In the genomic region with DNA sequence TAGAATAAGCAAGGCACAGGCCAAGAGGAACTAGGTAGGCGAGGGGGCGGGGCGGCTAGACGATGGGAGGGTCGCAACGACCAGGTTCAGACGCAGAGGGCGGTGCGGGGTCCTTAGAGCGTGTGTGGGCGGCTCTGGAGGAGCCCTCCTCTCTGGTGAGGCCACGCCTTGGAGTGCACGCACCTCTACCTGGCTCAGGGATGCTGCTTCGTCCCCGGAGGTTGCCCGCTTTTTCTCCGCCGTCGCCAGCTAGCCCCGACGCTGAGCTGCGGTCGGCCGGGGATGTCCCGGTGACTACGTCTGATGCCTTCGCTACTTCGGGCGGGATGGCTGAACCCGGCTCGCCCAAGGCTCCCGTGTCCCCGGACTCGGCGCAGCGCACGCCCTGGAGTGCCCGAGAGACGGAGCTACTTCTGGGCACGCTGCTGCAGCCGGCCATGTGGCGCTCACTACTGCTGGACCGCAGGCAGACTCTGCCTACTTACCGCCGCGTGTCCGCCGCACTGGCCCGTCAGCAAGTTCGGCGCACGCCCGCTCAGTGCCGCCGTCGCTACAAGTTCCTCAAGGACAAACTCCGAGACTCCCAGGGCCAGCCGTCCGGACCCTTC, we compare ENCODE assay signal across 8 mouse cellular contexts. TPM values are rescaled to one million over a fixed set of nuclear protein-coding genes. Genes with fewer than 3 reads are reported as not detected.
DNase-seq lines count a peak whose midpoint lies in the region; ATAC-seq and TF ChIP-seq lines count a peak whose summit lies in the region.

A gene (plus strand): TSS at position 116 of the 608 bp plus-strand sequence.

- DNase-seq in ovary, adult 18-20 months (ENCODE audit: low spot score) = peak; percentile 37
- DNase-seq in ovary, postnatal 10 days (ENCODE audit: low spot score) = no peak
- DNase-seq in kidney, postnatal 14 days = peak; percentile 35
- peak; percentile 37 for DNase-seq in testis, postnatal 14 days (ENCODE audit: low spot score)
- no peak for DNase-seq in layer of hippocampus, adult 8-10 months (ENCODE audit: low spot score in 2 of 2)

- H3K4me3 ChIP-seq in bone marrow macrophage, adult 2 months (ENCODE audit: insufficient read depth, low read length) = peak within 1 kb of the TSS; percentile 35
- H3K4me3 ChIP-seq in heart, embryonic 15.5 days = peak within 1 kb of the TSS; percentile 47

- no peak for TF ChIP-seq CTCF in bone marrow macrophage, adult 2 months (IDR thresholded peaks at IDR 0.05; ENCODE audit: low read depth, low read length)

- ATAC-seq in heart, embryonic 15.5 days (replicated peaks; ENCODE audit: insufficient number of reproducible peaks, insufficient read depth, low FRiP score, low read depth) = peak; percentile 58; the same call in 1 of the 2 replicates
- ATAC-seq in megakaryocyte-erythroid progenitor cell, adult 5-6 weeks (replicated peaks; ENCODE audit: low FRiP score, low TSS enrichment, poor library complexity, severe bottlenecking) = peak; percentile 46

- peak within 1 kb of the TSS; percentile 46 for H3K9ac ChIP-seq in heart, embryonic 15.5 days

- no peaks in the 10 kb centered on the region for H3K36me3 ChIP-seq in heart, embryonic 15.5 days

- H3K4me1 ChIP-seq in bone marrow macrophage, adult 2 months (ENCODE audit: control insufficient read depth, insufficient read depth, low read length) = no peaks in the 10 kb centered on the region
- H3K4me1 ChIP-seq in heart, embryonic 15.5 days (replicated peaks) = peaks cover 13% of the 10 kb centered on the region

- H3K4me2 ChIP-seq in heart, embryonic 15.5 days = peak within 1 kb of the TSS; percentile 73

- 1% methylated on average over 59 of the region's 59 CpGs for WGBS in heart, embryonic 15.5 days

- peaks cover 89% of the 10 kb centered on the region for H3K27me3 ChIP-seq in heart, embryonic 15.5 days

- no peaks in the 10 kb centered on the region for H3K9me3 ChIP-seq in heart, embryonic 15.5 days (replicated peaks)

- no peak within 1 kb of the TSS for H3K27ac ChIP-seq in bone marrow macrophage, adult 2 months (ENCODE audit: insufficient read depth, low read depth, low read length)
- no peak within 1 kb of the TSS for H3K27ac ChIP-seq in heart, embryonic 15.5 days

- no peak for TF ChIP-seq POLR2A in bone marrow macrophage, adult 2 months (IDR thresholded peaks at IDR 0.05; ENCODE audit: borderline replicate concordance, low read depth, low read length)

RNA-seq across cellular contexts. Expression of the gene that starts here (rescaled TPM):
- polyA plus RNA-seq in bone marrow macrophage, adult 2 months (2012; ENCODE audit: insufficient read depth, insufficient read length, missing spikeins) = not detected in 2 replicates
- polyA plus RNA-seq in heart, embryonic 15.5 days (2015; fragmentation: Nextera tagmentation; extraction: Ambion mirVana) = 0.60 TPM in 1 of 2 replicates, not detected in the other
- total RNA-seq in megakaryocyte-erythroid progenitor cell, adult 5-6 weeks (2014; fragmentation: Nextera tagmentation) = not detected in 2 replicates
- not detected in 2 replicates for total RNA-seq in megakaryocyte-erythroid progenitor cell, adult 5-6 weeks (2017)
- total RNA-seq in layer of hippocampus, adult 8-10 months (2022) = not detected

Comparison
In these comparisons a context has a peak if more than half of its experiments do, and no peak if none do; other contexts are left out.
1. DNase-seq: peak in ovary, adult 18-20 months (single experiment), kidney, postnatal 14 days (single experiment) and testis, postnatal 14 days (single experiment); none in ovary, postnatal 10 days (single experiment) and layer of hippocampus, adult 8-10 months (0 of 2).
2. Peak in ATAC-seq, H3K4me3 ChIP-seq, H3K9ac ChIP-seq and H3K4me2 ChIP-seq in heart, embryonic 15.5 days; RNA of the gene not detected or under 1 TPM.
3. Peak in ATAC-seq in megakaryocyte-erythroid progenitor cell, adult 5-6 weeks; RNA of the gene not detected or under 1 TPM.